Mouse (Mus musculus): Measurements from ENCODE around the gene Ccdc88a. TPM values are rescaled to one million over a fixed set of nuclear protein-coding genes. Genes with fewer than 3 reads are reported as not detected.

Gene Ccdc88a
- polyA plus RNA-seq, 1 experiment, result 0.33 TPM

GRCm38 (mm10) chr11:29546762-29547161 lies 173.3 kb downstream of the Ccdc88a start:
- Histone ChIP-seq H3K36me3 (ENCODE audit: control insufficient read depth) (peaks cover 48% of the 10 kb centered on the region), H3K4me1 (ENCODE audit: control insufficient read depth) (peaks cover 30% of the 10 kb centered on the region), H3K27me3 (ENCODE audit: control insufficient read depth) (no peaks in the 10 kb centered on the region), H3K4me3 (replicated peaks) (peak overlapping the region; percentile 77), H3K9me3 (ENCODE audit: control insufficient read depth, low read length) (no peaks in the 10 kb centered on the region)
- TF ChIP-seq TAL1 (IDR thresholded peaks at IDR 0.05; ENCODE audit: low read length) (no peak), GATA1 (IDR thresholded peaks at IDR 0.05; ENCODE audit: low read length) (no peak)

- H3K4me1 ChIP-seq (ENCODE audit: control insufficient read depth), result peaks cover 30% of the 10 kb centered on the region
- no peaks in the 10 kb centered on the region for H3K9me3 ChIP-seq (ENCODE audit: control insufficient read depth, low read length)
- H3K4me3 ChIP-seq (replicated peaks), result peak overlapping the region; percentile 77
- H3K27me3 ChIP-seq (ENCODE audit: control insufficient read depth), result no peaks in the 10 kb centered on the region
- TF ChIP-seq GATA1 (IDR thresholded peaks at IDR 0.05; ENCODE audit: low read length) (no peak), TAL1 (IDR thresholded peaks at IDR 0.05; ENCODE audit: low read length) (no peak)
- H3K36me3 ChIP-seq (ENCODE audit: control insufficient read depth), result peaks cover 45% of the 10 kb centered on the region
These were observed 173.8 kb downstream of the Ccdc88a start for GRCm38 (mm10) chr11:29547249-29547751.

GRCm38 (mm10) chr11:29547752-29548503 lies 174.5 kb downstream of the Ccdc88a start, which contains the start of the genes Clhc1 and Rps27a:
Gene Clhc1, plus strand, starts transcription at chr11:29547950.
Gene Rps27a, minus strand, starts transcription at chr11:29548109.
- Histone ChIP-seq H3K36me3 (ENCODE audit: control insufficient read depth) (peaks cover 39% of the 10 kb centered on the region), H3K27me3 (ENCODE audit: control insufficient read depth) (no peaks in the 10 kb centered on the region), H3K9me3 (ENCODE audit: control insufficient read depth, low read length) (no peaks in the 10 kb centered on the region), H3K4me3 (replicated peaks) (peak within 1 kb of the TSS; percentile 77), H3K4me1 (ENCODE audit: control insufficient read depth) (peaks cover 30% of the 10 kb centered on the region)
- TF ChIP-seq TAL1 (IDR thresholded peaks at IDR 0.05; ENCODE audit: low read length) (no peak), GATA1 (IDR thresholded peaks at IDR 0.05; ENCODE audit: low read length) (no peak)

GRCm38 (mm10) chr11:29548504-29549424 lies 175.3 kb downstream of the Ccdc88a start:
- H3K4me3 ChIP-seq (replicated peaks), result peak overlapping the region; percentile 77
- no peaks in the 10 kb centered on the region for H3K9me3 ChIP-seq (ENCODE audit: control insufficient read depth, low read length)
- TF ChIP-seq TAL1 (IDR thresholded peaks at IDR 0.05; ENCODE audit: low read length) (no peak), GATA1 (IDR thresholded peaks at IDR 0.05; ENCODE audit: low read length) (no peak)
- peaks cover 30% of the 10 kb centered on the region for H3K4me1 ChIP-seq (ENCODE audit: control insufficient read depth)
- H3K36me3 ChIP-seq (ENCODE audit: control insufficient read depth), result peaks cover 33% of the 10 kb centered on the region
- H3K27me3 ChIP-seq (ENCODE audit: control insufficient read depth), result no peaks in the 10 kb centered on the region

- H3K36me3 ChIP-seq (ENCODE audit: control insufficient read depth), result peaks cover 26% of the 10 kb centered on the region
- peaks cover 30% of the 10 kb centered on the region for H3K4me1 ChIP-seq (ENCODE audit: control insufficient read depth)
- no peaks in the 10 kb centered on the region for H3K9me3 ChIP-seq (ENCODE audit: control insufficient read depth, low read length)
- H3K4me3 ChIP-seq (replicated peaks), result no peak overlapping the region
- no peak for TF ChIP-seq GATA1 (IDR thresholded peaks at IDR 0.05; ENCODE audit: low read length)
- no peak for TF ChIP-seq TAL1 (IDR thresholded peaks at IDR 0.05; ENCODE audit: low read length)
- no peaks in the 10 kb centered on the region for H3K27me3 ChIP-seq (ENCODE audit: control insufficient read depth)
These were observed 175.9 kb downstream of the Ccdc88a start for GRCm38 (mm10) chr11:29549425-29549778.

Other genes starting within 250 kb of the Ccdc88a start
- 2.6 and 6.5 TPM in 2 replicates for gene Pnpt1, start 242.9 kb upstream of the Ccdc88a start, polyA plus RNA-seq (2012)
- gene Ppp4r3b, start 200.8 kb upstream of the Ccdc88a start, polyA plus RNA-seq (2012), result 0.61 and 1.2 TPM in 2 replicates
- 2.4 and 3.4 TPM in 2 replicates for gene Cfap36, start 126.2 kb upstream of the Ccdc88a start, polyA plus RNA-seq (2012)
- gene Prorsd1, start 141.4 kb downstream of the Ccdc88a start, polyA plus RNA-seq (2012), result 0.19 and 0.80 TPM in 2 replicates
- gene Mtif2, start 152.8 kb downstream of the Ccdc88a start, polyA plus RNA-seq (2012), result 0.32 and 0.37 TPM in 2 replicates
- not detected in 2 replicates for gene Clhc1, start 174.3 kb downstream of the Ccdc88a start, polyA plus RNA-seq (2012)
- 11.2 and 14.1 TPM in 2 replicates for gene Rps27a, start 174.5 kb downstream of the Ccdc88a start, polyA plus RNA-seq (2012)

All from erythroblast, embryonic 14.5 days (primary cell).